Mouse (Mus musculus) liver, postnatal 0 days (tissue): ENCODE measurements at regions not wholly inside any gene's neighbourhood (a gene's known extent, or its start where the extent isn't known, plus 50 kb on each side); places are given as distances from the start of the nearest gene placed in this dataset.

Experiments
- CTCF ChIP-seq: sonication (generic); IDR thresholded peaks from 2 replicates; pipeline ENCODE4 v1.5.1; 2016; ENCODE audit warnings: antibody characterized with exemption, low read depth
- EP300 ChIP-seq: IDR thresholded peaks from 2 replicates; pipeline ENCODE4 v1.6.1; 2016; ENCODE audit warnings: antibody characterized with exemption, low read depth, mild to moderate bottlenecking

DNA sequence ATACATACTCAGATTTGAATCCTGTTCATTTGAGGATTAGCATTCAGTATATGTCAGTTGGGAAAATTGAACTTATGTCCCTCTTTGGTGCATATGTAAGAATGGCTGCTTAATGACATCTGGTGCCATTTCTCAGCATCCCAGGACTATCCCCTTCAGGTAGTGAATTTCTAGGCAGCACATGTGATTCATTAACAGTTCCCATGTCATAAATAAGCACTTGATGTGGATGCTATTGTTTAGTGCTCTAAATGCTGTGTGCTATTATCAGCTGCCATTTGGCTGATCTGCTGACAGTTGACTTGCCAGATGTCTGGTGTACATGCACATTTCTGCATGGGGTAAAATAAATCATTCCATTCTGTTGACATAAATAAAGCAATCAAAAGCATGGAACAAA, 467.0 kb upstream of the Cblb start:
- no peak for TF ChIP-seq CTCF
- no peak for TF ChIP-seq EP300
